Mouse (Mus musculus): ENCODE data around the gene Macrod2.

Macrod2 gene

GRCm38 (mm10) chr2:141861679-141862268 lies 1466.7 kb downstream of the Macrod2 start:
- DNase-seq (ENCODE audit: low spot score): no peak

DNA sequence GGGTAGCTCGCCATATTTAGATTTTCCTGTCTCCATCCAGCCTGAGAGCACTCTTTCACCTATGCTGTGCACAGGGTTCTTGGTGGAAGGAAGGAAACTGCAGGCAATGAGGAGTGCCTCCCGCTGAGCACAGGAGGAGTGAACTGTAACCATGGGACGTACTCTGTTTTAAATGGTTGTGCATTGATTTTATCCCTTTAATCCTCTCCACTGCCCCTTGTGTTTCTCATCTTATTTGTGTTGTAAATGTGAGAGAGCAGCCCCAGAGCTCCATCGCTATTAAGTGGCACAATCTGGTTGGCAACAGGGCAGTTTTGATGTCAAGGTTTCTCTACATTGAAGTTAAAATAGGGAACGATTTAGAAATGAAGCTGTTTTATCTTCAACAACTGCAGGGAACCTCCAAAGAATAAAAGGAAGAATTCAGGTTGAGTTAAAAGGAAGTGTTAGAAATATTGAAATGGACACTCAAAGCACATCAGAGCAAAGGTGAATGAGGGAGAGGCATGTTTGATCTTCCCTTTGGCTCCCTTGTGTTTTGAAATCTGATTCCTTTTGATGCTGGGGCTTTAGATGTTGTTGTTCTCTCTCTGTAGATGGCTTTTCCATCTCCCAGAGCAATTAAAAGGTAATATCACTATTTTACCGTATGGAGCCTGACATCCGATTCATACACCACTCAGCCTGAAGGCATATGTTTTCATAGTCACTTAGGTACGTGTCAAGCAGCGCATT lies 1467.6 kb downstream of the Macrod2 start:
- DNase-seq (ENCODE audit: low spot score): no peak

GRCm38 (mm10) chr2:141863628-141864165 lies 1468.6 kb downstream of the Macrod2 start:
- DNase-seq (ENCODE audit: low spot score): no peak

DNA sequence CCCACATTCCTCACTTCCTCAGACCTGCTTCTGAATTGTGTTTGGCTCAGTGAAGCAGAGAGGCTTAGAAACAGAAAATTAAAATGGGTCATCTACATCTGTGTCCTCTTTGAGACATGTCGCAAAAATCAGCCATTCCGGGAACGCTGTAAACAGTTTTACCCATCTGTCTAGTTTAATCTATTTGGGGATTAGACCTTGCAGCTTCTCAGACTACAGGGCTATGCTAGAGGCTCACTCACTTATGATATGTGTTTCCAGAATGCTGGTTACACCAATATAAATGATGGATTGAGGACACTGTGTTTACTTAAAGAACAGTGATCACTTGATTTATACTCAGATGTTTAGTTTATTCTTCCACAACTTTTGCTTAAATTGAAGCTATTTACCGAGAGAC lies 1475.8 kb downstream of the Macrod2 start:
- no peak for DNase-seq (ENCODE audit: low spot score)

GRCm38 (mm10) chr2:141876155-141876851 lies 1481.2 kb downstream of the Macrod2 start:
- peak; percentile 18 for DNase-seq (ENCODE audit: low spot score)

DNA sequence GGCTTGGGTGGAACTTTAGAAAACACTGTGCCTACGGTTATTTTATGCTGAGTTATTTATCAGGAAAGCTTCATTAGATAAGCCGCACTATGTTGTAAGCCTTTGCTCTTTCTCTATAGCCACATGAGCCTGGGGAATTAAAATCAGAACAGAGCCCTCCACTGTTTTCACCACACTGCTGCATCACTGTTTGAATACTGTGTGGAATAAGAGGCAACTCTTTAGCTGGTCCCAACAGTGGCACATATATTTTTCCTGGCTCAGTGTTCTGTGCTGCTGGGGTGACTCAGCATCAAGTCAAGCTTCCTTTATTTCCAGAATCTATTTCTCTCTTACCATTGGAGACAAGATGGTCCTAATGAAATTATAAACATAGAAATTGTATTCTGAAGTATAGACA lies 1481.8 kb downstream of the Macrod2 start:
- no peak for DNase-seq (ENCODE audit: low spot score)

DNA sequence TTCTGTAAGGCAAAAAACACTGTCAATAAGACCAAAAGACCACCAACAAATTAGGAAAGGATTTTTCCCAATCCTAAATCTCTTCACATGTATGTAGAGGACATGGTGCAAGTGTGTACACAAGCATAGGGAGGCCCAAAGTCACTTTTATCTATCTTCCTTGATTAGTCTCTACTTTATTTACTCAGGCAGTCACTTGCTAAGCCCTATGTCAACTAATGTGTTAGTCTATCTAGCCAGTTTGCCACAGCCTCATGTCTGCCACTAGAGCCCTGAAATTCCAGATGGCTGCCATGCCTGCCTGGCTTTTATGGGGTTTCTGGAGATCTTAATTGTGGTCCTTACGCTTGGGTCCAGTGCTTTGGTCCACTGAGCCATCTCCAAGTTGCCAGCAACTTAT lies 1483.4 kb downstream of the Macrod2 start:
- no peak for DNase-seq (ENCODE audit: low spot score)

DNA sequence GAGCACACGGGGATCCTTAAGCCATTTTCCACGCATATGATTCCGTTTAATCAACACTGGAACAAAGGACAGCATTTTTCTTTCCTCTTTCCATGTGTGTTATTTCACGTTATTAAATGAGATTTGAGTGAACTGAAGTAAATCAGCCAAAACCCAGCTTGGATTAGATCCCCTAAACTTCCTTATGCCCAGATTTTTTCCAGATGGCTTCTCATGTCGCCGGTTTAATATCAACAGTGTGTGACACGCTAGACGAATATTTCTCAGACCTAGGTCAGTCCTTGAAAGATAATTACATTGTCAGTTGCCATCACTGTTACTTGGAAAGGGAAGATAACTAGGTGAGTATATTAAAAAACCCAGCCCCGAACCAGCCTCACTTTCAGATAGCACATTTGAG lies 1484.6 kb downstream of the Macrod2 start:
- no peak for DNase-seq (ENCODE audit: low spot score)

DNA sequence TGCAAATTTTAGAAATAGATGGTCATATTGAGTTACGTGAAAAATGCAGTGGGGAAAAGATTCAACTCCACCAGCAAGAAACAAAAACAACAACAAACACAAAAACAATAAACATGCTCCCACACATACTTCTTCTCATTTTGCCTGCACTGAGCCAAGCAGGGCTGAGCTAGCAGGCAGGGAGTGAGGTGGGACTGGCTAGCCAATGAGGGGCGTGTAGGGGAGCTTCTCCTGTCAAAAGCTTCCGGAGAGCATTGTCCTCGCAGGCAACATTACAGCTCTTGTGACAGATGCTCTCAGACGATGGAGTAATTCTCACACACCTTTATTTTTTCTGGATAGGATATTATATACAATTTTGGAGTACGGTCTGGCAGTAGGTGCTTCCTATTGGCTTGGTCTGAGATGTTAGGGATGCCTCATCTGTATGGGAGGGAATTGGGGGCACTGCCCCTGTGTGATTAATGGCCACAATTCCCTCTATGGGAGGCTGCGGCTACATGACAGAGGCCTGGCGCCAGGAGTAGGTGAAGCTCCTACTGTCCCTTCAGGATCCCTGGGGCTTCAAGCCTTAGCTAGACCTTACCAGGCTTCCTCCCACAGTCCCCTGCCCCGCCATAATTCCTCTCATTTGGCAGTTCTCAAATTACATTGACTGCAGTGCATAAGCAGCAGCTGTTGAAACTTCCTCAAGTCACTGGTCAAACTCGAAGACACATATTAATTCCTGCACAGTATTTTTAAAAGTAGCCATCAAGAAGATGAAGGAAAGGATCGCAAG lies 1491.8 kb downstream of the Macrod2 start:
- DNase-seq (ENCODE audit: low spot score): no peak

GRCm38 (mm10) chr2:141889497-141889896 lies 1494.4 kb downstream of the Macrod2 start:
- no peak for DNase-seq (ENCODE audit: low spot score)

DNA sequence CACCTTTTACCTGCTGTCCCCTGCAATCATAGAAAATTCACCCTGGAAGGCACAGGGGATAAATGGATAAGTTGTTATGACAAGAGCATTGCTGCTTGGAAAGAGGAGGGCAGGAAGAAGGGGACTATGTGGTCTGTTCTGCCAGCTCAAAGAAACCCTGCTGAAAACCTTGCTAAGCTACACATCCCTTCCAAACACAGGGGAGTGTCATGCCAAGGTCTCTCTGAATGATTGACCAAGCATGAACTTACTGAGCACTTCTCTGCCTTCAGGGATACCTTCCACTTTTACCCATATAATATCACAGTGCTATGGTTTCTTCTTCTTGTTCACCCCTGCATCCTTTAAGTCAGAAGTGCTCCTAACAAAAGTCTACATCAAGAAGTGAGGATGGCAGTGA lies 1502.8 kb downstream of the Macrod2 start:
- no peak for DNase-seq (ENCODE audit: low spot score)

DNA sequence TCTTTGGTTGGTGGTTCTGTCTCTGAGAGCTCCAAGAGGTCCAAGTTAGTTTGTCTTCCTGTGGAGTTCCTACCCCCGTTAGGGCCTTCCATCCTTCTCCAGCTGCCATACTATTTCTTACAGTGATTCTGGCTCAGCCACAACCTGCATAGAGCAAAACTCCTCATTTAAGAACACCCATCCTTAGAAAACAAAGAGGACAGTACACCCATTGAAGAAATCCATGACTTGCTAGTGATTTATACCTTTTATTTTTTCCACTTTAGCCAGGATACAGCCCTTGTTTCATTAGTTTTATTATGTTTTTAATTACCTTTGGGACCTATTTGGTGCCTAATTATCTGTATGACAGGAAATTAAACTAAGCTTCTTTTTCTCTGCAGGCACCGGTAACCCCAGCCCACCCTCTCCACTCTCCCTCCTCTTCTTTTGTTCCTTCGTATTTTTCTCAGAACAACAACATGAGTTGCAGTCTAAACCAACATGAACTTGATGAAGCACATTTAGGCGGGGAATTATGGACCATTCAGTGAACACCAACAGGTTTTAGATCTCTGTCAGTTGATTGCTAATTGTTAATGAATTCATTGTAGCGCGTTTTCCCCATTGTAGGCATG lies 1516.8 kb downstream of the Macrod2 start:
- DNase-seq (ENCODE audit: low spot score): no peak

DNA sequence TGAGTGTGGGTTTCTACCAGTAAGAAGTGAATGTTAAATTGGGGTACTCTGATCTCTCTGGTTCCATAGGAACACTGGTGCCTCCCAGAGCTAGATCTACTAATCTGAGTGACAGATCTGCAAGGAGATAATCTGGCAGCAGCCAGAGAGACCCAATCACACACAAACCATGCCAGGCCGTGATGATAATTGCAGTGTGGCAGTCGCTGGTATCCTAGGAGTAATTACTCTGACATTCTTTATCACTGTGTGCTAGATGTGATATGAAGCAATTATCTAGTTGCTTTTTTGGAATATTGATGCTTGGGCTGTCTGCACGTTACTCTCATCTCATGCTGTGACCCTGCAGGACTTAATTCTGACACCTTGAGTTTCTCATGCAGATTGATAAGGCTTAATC lies 1518.4 kb downstream of the Macrod2 start:
- no peak for DNase-seq (ENCODE audit: low spot score)

DNA sequence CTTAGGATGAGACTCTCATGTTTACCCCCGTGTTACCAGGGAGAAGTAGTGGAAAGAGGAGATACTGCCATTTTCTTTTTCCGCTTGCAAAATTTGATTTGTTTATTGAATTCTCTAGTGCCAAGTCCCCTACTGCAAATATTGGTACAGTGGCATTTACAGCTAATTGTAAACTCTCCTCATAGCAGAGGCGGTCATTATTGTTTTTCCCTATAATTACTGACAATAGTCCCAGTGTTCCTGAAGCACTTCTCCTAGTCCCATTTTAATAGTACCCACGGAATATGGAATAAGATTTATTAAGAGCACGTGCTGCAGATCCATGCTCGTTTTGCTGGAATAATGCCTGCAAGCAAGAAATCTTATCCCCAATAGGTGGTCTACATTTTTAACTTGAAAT lies 1518.8 kb downstream of the Macrod2 start:
- DNase-seq (ENCODE audit: low spot score): no peak

DNA sequence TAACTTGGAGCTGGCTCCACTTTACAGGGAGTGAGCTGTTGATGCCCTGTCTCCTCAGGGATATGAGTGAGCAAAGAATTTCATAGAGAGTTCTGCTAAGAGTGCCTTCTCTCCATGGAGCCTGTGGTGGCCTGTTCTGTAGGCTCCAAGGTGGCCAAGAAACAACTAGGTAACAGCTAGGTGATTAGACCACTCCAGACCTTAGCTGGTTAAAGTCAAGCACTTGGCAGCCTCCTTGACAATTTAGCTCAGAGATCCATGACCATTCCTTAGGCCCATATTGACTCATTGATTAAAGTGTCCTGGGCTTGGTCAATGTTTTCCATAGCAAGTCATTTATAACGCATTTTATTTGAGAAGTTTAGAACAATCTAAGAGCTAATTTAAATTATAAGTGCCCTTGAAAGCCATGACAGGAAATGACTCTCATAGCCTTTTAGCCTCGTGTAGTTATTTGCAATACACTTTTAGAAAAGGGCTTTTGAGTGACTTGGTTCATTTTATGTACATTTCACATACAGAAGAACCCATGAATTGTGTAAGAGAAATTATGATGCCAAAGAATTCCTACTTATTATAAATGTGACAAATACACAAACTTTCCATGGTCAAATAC lies 1525.4 kb downstream of the Macrod2 start:
- DNase-seq (ENCODE audit: low spot score): no peak

- no peak for DNase-seq (ENCODE audit: low spot score)
Measured at GRCm38 (mm10) chr2:141935130-141935529, 1540.0 kb downstream of the Macrod2 start.

GRCm38 (mm10) chr2:141954795-141955194 lies 1559.7 kb downstream of the Macrod2 start:
- DNase-seq (ENCODE audit: low spot score): no peak

DNA sequence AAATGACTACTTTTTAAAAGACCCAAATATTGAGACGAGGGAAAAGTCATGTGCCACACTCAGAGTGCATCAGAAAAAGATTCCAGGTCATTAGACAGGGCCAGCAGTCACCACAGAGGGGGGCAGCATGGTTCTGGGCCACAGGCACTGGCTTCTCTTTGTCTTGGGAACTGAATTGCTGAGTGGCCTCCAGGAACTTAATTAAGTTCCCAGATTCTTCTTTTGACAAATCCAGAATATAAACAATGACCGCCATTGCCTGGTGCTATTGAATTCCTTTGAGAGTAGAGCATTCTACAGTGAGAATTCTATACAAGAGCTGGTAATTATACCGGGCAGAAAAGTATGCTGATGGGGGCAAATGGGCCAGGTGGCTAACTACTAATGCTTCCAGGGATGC lies 1560.1 kb downstream of the Macrod2 start:
- DNase-seq (ENCODE audit: low spot score): no peak

GRCm38 (mm10) chr2:141962868-141963267 lies 1567.8 kb downstream of the Macrod2 start:
- DNase-seq (ENCODE audit: low spot score): no peak

DNA sequence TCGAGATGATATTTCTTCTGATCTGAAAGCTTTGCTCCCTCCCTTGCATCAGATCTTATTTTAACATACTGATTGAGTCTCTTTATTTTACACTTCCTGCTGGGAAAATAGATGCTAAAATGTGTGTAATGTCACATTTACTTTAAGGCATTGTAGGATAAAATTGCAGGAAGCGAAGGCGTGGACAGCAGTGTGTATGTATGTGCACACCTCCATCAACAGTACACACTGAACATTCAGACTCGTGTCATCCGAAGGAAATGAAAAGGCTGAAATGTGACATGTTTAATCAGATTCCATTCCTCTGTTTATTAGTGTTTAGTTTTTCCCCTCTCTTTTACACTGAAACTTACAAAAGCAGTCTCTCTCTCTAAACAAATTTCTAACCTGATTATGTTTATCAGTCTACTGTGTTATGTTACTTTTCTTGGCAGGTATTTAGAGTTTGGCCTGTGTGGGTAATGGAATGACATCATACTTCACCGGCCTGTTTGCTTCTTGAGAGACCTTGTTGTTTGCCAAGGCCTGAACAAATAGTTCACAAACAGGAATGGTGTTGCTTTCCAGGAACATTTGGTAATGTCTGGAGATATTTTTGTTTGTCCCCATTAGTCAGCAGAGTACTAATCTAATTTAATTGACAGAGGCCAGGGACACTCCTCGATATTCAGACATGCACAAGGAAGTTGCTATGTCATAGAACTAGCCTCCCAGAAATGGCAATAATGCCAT lies 1588.7 kb downstream of the Macrod2 start:
- no peak for DNase-seq (ENCODE audit: low spot score)

DNA sequence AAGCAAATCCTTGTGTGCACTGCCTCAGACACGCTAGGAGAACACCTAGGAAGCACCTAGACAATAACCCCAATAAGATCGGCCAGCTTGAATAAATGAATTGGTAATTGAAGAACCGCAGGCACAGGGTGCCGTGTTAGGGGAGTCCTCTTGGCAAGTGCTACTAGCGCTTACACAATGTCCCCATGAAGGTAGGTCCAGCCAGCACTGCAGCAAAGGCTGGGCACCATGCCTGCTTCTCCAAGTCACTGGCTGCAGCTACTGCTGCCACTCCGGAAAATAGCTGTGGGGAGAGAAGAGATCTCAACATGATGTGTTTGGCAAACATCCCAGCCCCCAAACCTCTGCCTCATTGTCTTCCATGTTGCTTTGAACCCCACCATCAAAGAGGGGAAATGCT lies 1603.8 kb downstream of the Macrod2 start:
- DNase-seq (ENCODE audit: low spot score): no peak

All from left cerebral cortex, adult 11 months (tissue).